Mouse (Mus musculus): ENCODE results near the gene Nxpe4. TPM values are rescaled to one million over a fixed set of nuclear protein-coding genes. Genes with fewer than 3 reads are reported as not detected.

Gene Nxpe4
- polyA plus RNA-seq, 1 experiment: 0.60 TPM

GRCm38 (mm10) chr9:48421029-48421428 lies 259.2 kb downstream of the Nxpe4 start:
- WGBS: 60% methylated on average over 2 of the region's 2 CpGs
- Histone ChIP-seq H3K27me3 (ENCODE audit: control insufficient read depth, insufficient read depth, low read length) (no peaks in the 10 kb centered on the region), H3K4me3 (ENCODE audit: low read depth, low read length) (no peak overlapping the region), H3K27ac (ENCODE audit: insufficient read depth, low read depth, low read length) (no peak overlapping the region), H3K4me1 (ENCODE audit: control insufficient read depth, insufficient read depth, insufficient read length, low read length) (no peaks in the 10 kb centered on the region), H3K36me3 (ENCODE audit: control insufficient read depth, insufficient read depth, low read length) (no peaks in the 10 kb centered on the region)
- TF ChIP-seq CTCF (IDR thresholded peaks at IDR 0.05; ENCODE audit: extremely low read depth, insufficient read length, insufficient replicate concordance, low read depth, low read length) (no peak), POLR2A (IDR thresholded peaks at IDR 0.05; ENCODE audit: low read depth, low read length) (no peak)

DNA sequence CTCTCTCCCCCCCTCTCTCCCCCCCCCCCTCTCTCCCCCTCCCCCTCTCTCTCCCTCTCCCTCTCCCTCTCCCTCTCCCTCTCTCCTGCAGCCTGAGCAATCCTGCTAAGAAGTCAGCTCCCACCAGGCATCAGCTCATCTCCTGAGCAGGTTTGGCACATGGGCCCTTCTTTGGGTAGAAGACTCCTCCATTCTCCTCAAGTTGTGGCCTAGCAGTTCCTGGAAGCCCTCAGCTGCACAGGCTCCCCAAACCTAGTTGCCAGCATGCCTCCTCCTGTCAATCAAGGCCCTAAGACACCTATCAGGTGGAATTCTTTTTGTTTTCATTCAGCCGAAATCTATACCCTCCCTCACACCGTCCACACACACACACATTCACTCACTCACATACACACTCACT lies 259.7 kb downstream of the Nxpe4 start:
- 68% methylated on average over 2 of the region's 2 CpGs for WGBS
- Histone ChIP-seq H3K27ac (ENCODE audit: insufficient read depth, low read depth, low read length) (no peak overlapping the region), H3K4me1 (ENCODE audit: control insufficient read depth, insufficient read depth, insufficient read length, low read length) (no peaks in the 10 kb centered on the region)

GRCm38 (mm10) chr9:48422382-48422781 lies 260.6 kb downstream of the Nxpe4 start:
- Histone ChIP-seq H3K27ac (ENCODE audit: insufficient read depth, low read depth, low read length) (no peak overlapping the region), H3K4me3 (ENCODE audit: low read depth, low read length) (no peak overlapping the region), H3K36me3 (ENCODE audit: control insufficient read depth, insufficient read depth, low read length) (no peaks in the 10 kb centered on the region), H3K4me1 (ENCODE audit: control insufficient read depth, insufficient read depth, insufficient read length, low read length) (no peaks in the 10 kb centered on the region), H3K27me3 (ENCODE audit: control insufficient read depth, insufficient read depth, low read length) (no peaks in the 10 kb centered on the region)
- TF ChIP-seq CTCF (IDR thresholded peaks at IDR 0.05; ENCODE audit: extremely low read depth, insufficient read length, insufficient replicate concordance, low read depth, low read length) (no peak), POLR2A (IDR thresholded peaks at IDR 0.05; ENCODE audit: low read depth, low read length) (no peak)
- WGBS: 71% methylated on average over 8 of the region's 8 CpGs

More for the DNA sequence above, 259.7 kb downstream of the Nxpe4 start:
- Histone ChIP-seq H3K27me3 (ENCODE audit: control insufficient read depth, insufficient read depth, low read length) (no peaks in the 10 kb centered on the region), H3K36me3 (ENCODE audit: control insufficient read depth, insufficient read depth, low read length) (no peaks in the 10 kb centered on the region), H3K4me3 (ENCODE audit: low read depth, low read length) (no peak overlapping the region)
- no peak for TF ChIP-seq POLR2A (IDR thresholded peaks at IDR 0.05; ENCODE audit: low read depth, low read length)
- no peak for TF ChIP-seq CTCF (IDR thresholded peaks at IDR 0.05; ENCODE audit: extremely low read depth, insufficient read length, insufficient replicate concordance, low read depth, low read length)

DNA sequence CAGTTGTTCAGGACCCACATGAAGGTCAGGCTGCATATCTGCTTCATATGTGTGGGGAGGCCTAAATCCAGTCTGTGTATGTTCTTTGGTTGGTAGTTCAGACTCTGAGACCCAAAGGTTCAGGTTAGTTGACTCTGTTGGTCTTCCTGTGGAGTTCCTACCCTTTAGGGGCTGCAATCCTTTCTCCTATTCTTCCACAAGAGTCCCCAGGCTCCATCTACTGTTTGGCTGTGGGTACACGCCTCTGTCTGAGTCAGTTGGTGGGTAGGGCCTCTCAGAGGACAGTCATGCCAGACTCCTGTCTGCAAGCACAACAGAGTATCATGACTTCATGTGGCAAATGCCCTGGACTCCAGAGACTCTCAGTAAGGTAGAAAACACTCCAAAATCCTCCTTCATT lies 261.4 kb downstream of the Nxpe4 start:
- no peaks in the 10 kb centered on the region for H3K4me1 ChIP-seq (ENCODE audit: control insufficient read depth, insufficient read depth, insufficient read length, low read length)
- H3K27ac ChIP-seq (ENCODE audit: insufficient read depth, low read depth, low read length): no peak overlapping the region
- H3K27me3 ChIP-seq (ENCODE audit: control insufficient read depth, insufficient read depth, low read length): no peaks in the 10 kb centered on the region
- H3K4me3 ChIP-seq (ENCODE audit: low read depth, low read length): no peak overlapping the region
- WGBS: 14% methylated on average over 1 of the region's 1 CpGs
- H3K36me3 ChIP-seq (ENCODE audit: control insufficient read depth, insufficient read depth, low read length): no peaks in the 10 kb centered on the region
- no peak for TF ChIP-seq POLR2A (IDR thresholded peaks at IDR 0.05; ENCODE audit: low read depth, low read length)
- TF ChIP-seq CTCF (IDR thresholded peaks at IDR 0.05; ENCODE audit: extremely low read depth, insufficient read length, insufficient replicate concordance, low read depth, low read length): no peak

- WGBS: 83% methylated on average over 7 of the region's 7 CpGs
- H3K4me1 ChIP-seq (ENCODE audit: control insufficient read depth, insufficient read depth, insufficient read length, low read length): no peaks in the 10 kb centered on the region
- H3K27ac ChIP-seq (ENCODE audit: insufficient read depth, low read depth, low read length): no peak overlapping the region
- H3K36me3 ChIP-seq (ENCODE audit: control insufficient read depth, insufficient read depth, low read length): no peaks in the 10 kb centered on the region
- no peak overlapping the region for H3K4me3 ChIP-seq (ENCODE audit: low read depth, low read length)
- H3K27me3 ChIP-seq (ENCODE audit: control insufficient read depth, insufficient read depth, low read length): no peaks in the 10 kb centered on the region
- TF ChIP-seq POLR2A (IDR thresholded peaks at IDR 0.05; ENCODE audit: low read depth, low read length): no peak
- no peak for TF ChIP-seq CTCF (IDR thresholded peaks at IDR 0.05; ENCODE audit: extremely low read depth, insufficient read length, insufficient replicate concordance, low read depth, low read length)
Measured at GRCm38 (mm10) chr9:48427176-48427575, 265.4 kb downstream of the Nxpe4 start.

DNA sequence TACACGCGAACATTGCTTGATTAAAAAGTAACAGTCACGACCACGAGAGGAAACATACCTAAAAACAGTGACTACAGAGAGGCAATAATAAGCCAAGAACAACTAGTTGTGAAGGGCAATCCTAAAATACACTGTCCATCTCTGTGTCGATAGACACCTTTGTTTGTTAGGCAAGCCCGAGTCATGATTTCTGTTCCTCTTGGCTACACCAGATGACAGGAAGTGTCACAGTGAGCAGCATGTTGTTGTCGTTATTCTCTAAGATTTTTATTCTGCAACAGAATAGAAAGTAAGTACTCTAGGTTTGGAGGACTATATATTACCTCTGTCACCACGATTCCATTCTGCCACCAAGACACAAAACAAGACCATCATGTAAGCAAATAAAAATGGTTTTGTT lies 270.6 kb downstream of the Nxpe4 start:
- no peak overlapping the region for H3K27ac ChIP-seq (ENCODE audit: insufficient read depth, low read depth, low read length)
- WGBS: 73% methylated on average over 8 of the region's 8 CpGs
- no peaks in the 10 kb centered on the region for H3K4me1 ChIP-seq (ENCODE audit: control insufficient read depth, insufficient read depth, insufficient read length, low read length)
- H3K4me3 ChIP-seq (ENCODE audit: low read depth, low read length): no peak overlapping the region
- H3K27me3 ChIP-seq (ENCODE audit: control insufficient read depth, insufficient read depth, low read length): no peaks in the 10 kb centered on the region
- no peaks in the 10 kb centered on the region for H3K36me3 ChIP-seq (ENCODE audit: control insufficient read depth, insufficient read depth, low read length)
- no peak for TF ChIP-seq POLR2A (IDR thresholded peaks at IDR 0.05; ENCODE audit: low read depth, low read length)
- no peak for TF ChIP-seq CTCF (IDR thresholded peaks at IDR 0.05; ENCODE audit: extremely low read depth, insufficient read length, insufficient replicate concordance, low read depth, low read length)

DNA sequence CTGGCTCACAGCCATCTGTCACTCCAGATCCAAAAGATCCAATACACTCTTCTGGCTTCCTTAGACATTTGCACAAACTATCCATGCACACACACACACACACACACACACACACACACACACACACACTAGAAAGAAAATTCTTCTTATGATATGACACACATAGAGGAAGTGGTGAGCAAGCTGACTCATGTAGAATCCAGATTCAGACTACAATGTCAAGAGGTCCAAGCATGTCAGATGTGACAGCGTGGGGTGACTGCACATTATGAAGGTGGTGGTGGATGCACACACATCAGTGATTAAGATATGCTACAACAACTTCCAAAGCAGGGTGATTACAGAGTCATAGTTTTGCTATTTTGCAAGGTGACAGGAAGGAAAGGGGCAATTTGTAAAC lies 282.1 kb downstream of the Nxpe4 start:
- Histone ChIP-seq H3K36me3 (ENCODE audit: control insufficient read depth, insufficient read depth, low read length) (no peaks in the 10 kb centered on the region), H3K27ac (ENCODE audit: insufficient read depth, low read depth, low read length) (no peak overlapping the region), H3K4me3 (ENCODE audit: low read depth, low read length) (no peak overlapping the region), H3K27me3 (ENCODE audit: control insufficient read depth, insufficient read depth, low read length) (no peaks in the 10 kb centered on the region), H3K4me1 (ENCODE audit: control insufficient read depth, insufficient read depth, insufficient read length, low read length) (no peaks in the 10 kb centered on the region; the same call in 1 of the 2 replicates)
- WGBS: 75% methylated on average over 1 of the region's 1 CpGs
- TF ChIP-seq CTCF (IDR thresholded peaks at IDR 0.05; ENCODE audit: extremely low read depth, insufficient read length, insufficient replicate concordance, low read depth, low read length) (no peak), POLR2A (IDR thresholded peaks at IDR 0.05; ENCODE audit: low read depth, low read length) (no peak)

DNA sequence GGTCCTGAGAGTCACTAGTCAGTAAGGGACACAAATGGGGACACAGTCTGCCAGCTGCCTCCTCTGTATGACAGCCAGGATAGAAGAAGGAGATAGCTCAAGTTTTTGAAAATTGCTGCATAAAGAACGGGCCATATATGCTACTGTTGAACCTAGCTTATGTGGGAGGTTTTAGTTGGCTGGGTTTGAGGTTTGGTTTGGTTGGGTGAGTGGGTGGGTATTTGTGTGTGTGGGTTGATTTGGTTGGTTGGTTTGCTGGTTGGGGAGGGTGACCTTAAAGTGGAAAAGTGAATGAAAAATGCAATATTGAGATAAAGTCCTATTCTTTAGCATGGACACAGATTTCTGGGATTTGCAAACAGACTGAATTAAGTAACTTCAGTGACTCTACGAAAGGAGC lies 283.0 kb downstream of the Nxpe4 start:
- Histone ChIP-seq H3K27ac (ENCODE audit: insufficient read depth, low read depth, low read length) (no peak overlapping the region), H3K4me3 (ENCODE audit: low read depth, low read length) (no peak overlapping the region), H3K27me3 (ENCODE audit: control insufficient read depth, insufficient read depth, low read length) (no peaks in the 10 kb centered on the region), H3K36me3 (ENCODE audit: control insufficient read depth, insufficient read depth, low read length) (no peaks in the 10 kb centered on the region), H3K4me1 (ENCODE audit: control insufficient read depth, insufficient read depth, insufficient read length, low read length) (no peaks in the 10 kb centered on the region; the same call in 1 of the 2 replicates)
- TF ChIP-seq POLR2A (IDR thresholded peaks at IDR 0.05; ENCODE audit: low read depth, low read length) (no peak), CTCF (IDR thresholded peaks at IDR 0.05; ENCODE audit: extremely low read depth, insufficient read length, insufficient replicate concordance, low read depth, low read length) (no peak)
- 68% methylated on average over 2 of the region's 2 CpGs for WGBS
